Mouse (Mus musculus) kidney, embryonic 16.5 days (tissue): ENCODE data around the gene Bzw2. TPM values are rescaled to one million over a fixed set of nuclear protein-coding genes. Genes with fewer than 3 reads are reported as not detected.
A peak's percentile ranks its signal among the peaks of the same experiment; 100 is the strongest.

Source experiments
- ATAC-seq: fragments of 200-750 bp; cut with Nextera tagmentation; 2 replicates; pipeline ENCODE4 v1.8.0; 2017; ENCODE audit warnings: moderate TSS enrichment; ENCODE audit not compliant: low FRiP score, low TSS enrichment
- H3K27ac ChIP-seq: fragments of 300-500 bp; sonication (generic); 2 replicates; pipeline ENCODE4 v1.5.1; 2014; ENCODE audit warnings: low read length
- H3K27me3 ChIP-seq: fragments of 300-500 bp; sonication (generic); 2 replicates; pipeline ENCODE4 v1.6.1; 2014; ENCODE audit warnings: low read length, control low read depth, mixed read lengths; ENCODE audit not compliant: insufficient read depth
- H3K36me3 ChIP-seq: fragments of 300-500 bp; sonication (generic); 2 replicates; pipeline ENCODE4 v1.6.1; 2014; ENCODE audit warnings: low read length, control low read depth, mixed read lengths; ENCODE audit not compliant: insufficient read depth
- H3K4me1 ChIP-seq: fragments of 300-500 bp; sonication (generic); 2 replicates; pipeline ENCODE4 v1.6.1; 2014; ENCODE audit warnings: low read length, control low read depth, mixed read lengths; ENCODE audit not compliant: insufficient read depth
- H3K4me2 ChIP-seq: fragments of 300-500 bp; sonication (generic); replicated peaks from 2 replicates; pipeline ENCODE4 v1.6.1; 2014; ENCODE audit warnings: low read depth, low read length
- H3K4me3 ChIP-seq: fragments of 300-500 bp; sonication (generic); 2 replicates; pipeline ENCODE4 v1.5.1; 2014; ENCODE audit warnings: mild to moderate bottlenecking, low read length
- H3K9ac ChIP-seq: fragments of 300-500 bp; sonication (generic); replicated peaks from 2 replicates; pipeline ENCODE4 v1.6.1; 2014; ENCODE audit warnings: low read length
- H3K9me3 ChIP-seq: fragments of 300-500 bp; sonication (generic); 2 replicates; pipeline ENCODE4 v1.6.1; 2016; ENCODE audit warnings: low read length, control low read depth
- WGBS: fragments of 180-500 bp; shearing (Covaris S2); extraction: QIAGEN DNeasy Blood & Tissue Kit; methylation state at CpG from one replicate; pipeline ENCODE4 v1.1.7; 2014; 5-methylcytosine and 5-hydroxymethylcytosine counted together
- polyA plus RNA-seq: library from polyadenylated mRNA; unstranded; fragments of >200 nt; fragmentation: Nextera tagmentation; extraction: Ambion mirVana; gene quantifications from 2 replicates; pipeline ENCODE4 v1.2.1, GENCODE M21; 2015

Bzw2 gene
- polyA plus RNA-seq, 1 experiment from 2014 or later = 198 TPM

- WGBS = 91% methylated on average over 4 of the region's 4 CpGs
Measured at GRCm38 (mm10) chr12:36137192-36137591, 20.7 kb downstream of the Bzw2 start.

GRCm38 (mm10) chr12:36136285-36136684 is 21.6 kb downstream of the Bzw2 start:
- H3K4me2 ChIP-seq = no peak overlapping the region
- no peaks in the 10 kb centered on the region for H3K27me3 ChIP-seq
- H3K9ac ChIP-seq = no peak overlapping the region
- H3K27ac ChIP-seq = no peak overlapping the region
- H3K4me1 ChIP-seq = no peaks in the 10 kb centered on the region
- 96% methylated on average over 8 of the region's 8 CpGs for WGBS
- peaks cover 28% of the 10 kb centered on the region for H3K36me3 ChIP-seq
- no peak for ATAC-seq
- no peaks in the 10 kb centered on the region for H3K9me3 ChIP-seq
- H3K4me3 ChIP-seq = no peak overlapping the region

More at GRCm38 (mm10) chr12:36137192-36137591, 20.7 kb downstream of the Bzw2 start:
- no peak for ATAC-seq
- no peaks in the 10 kb centered on the region for H3K27me3 ChIP-seq
- no peaks in the 10 kb centered on the region for H3K9me3 ChIP-seq
- no peak overlapping the region for H3K9ac ChIP-seq
- H3K36me3 ChIP-seq = peaks cover 21% of the 10 kb centered on the region
- H3K4me3 ChIP-seq = no peak overlapping the region
- no peak overlapping the region for H3K4me2 ChIP-seq
- no peaks in the 10 kb centered on the region for H3K4me1 ChIP-seq
- no peak overlapping the region for H3K27ac ChIP-seq

GRCm38 (mm10) chr12:36135409-36135808 is 22.5 kb downstream of the Bzw2 start:
- ATAC-seq = no peak
- Histone ChIP-seq H3K9me3 (no peaks in the 10 kb centered on the region), H3K36me3 (peaks cover 32% of the 10 kb centered on the region), H3K27me3 (no peaks in the 10 kb centered on the region), H3K4me1 (no peaks in the 10 kb centered on the region), H3K4me2 (no peak overlapping the region), H3K9ac (no peak overlapping the region), H3K4me3 (no peak overlapping the region), H3K27ac (no peak overlapping the region)
- 86% methylated on average over 3 of the region's 3 CpGs for WGBS

- WGBS = 86% methylated on average over 5 of the region's 5 CpGs
- Histone ChIP-seq H3K27ac (no peak overlapping the region), H3K27me3 (no peaks in the 10 kb centered on the region), H3K9ac (no peak overlapping the region), H3K4me3 (no peak overlapping the region), H3K36me3 (peaks cover 33% of the 10 kb centered on the region), H3K9me3 (no peaks in the 10 kb centered on the region), H3K4me1 (no peaks in the 10 kb centered on the region), H3K4me2 (no peak overlapping the region)
- ATAC-seq = no peak
Measured at GRCm38 (mm10) chr12:36134111-36134510, 23.8 kb downstream of the Bzw2 start.

GRCm38 (mm10) chr12:36133547-36133946 is 24.3 kb downstream of the Bzw2 start:
- Histone ChIP-seq H3K27ac (no peak overlapping the region), H3K4me1 (no peaks in the 10 kb centered on the region), H3K9me3 (no peaks in the 10 kb centered on the region), H3K4me3 (no peak overlapping the region), H3K9ac (no peak overlapping the region), H3K27me3 (no peaks in the 10 kb centered on the region), H3K4me2 (no peak overlapping the region), H3K36me3 (peaks cover 34% of the 10 kb centered on the region)
- 86% methylated on average over 5 of the region's 5 CpGs for WGBS
- ATAC-seq = no peak

- Histone ChIP-seq H3K27ac (no peak overlapping the region), H3K27me3 (no peaks in the 10 kb centered on the region), H3K4me1 (no peaks in the 10 kb centered on the region), H3K36me3 (peaks cover 34% of the 10 kb centered on the region), H3K4me2 (no peak overlapping the region), H3K4me3 (no peak overlapping the region), H3K9ac (no peak overlapping the region), H3K9me3 (no peaks in the 10 kb centered on the region)
- no peak for ATAC-seq
- WGBS = 82% methylated on average over 3 of the region's 3 CpGs
Measured at GRCm38 (mm10) chr12:36132668-36133067, 25.2 kb downstream of the Bzw2 start.

- no peak overlapping the region for H3K27ac ChIP-seq
- peaks cover 34% of the 10 kb centered on the region for H3K36me3 ChIP-seq
- no peak overlapping the region for H3K9ac ChIP-seq
- no peak overlapping the region for H3K4me3 ChIP-seq
- H3K9me3 ChIP-seq = no peaks in the 10 kb centered on the region
- H3K4me2 ChIP-seq = no peak overlapping the region
- H3K27me3 ChIP-seq = no peaks in the 10 kb centered on the region
- no peak for ATAC-seq
- no peaks in the 10 kb centered on the region for H3K4me1 ChIP-seq
- 95% methylated on average over 2 of the region's 2 CpGs for WGBS
Measured at GRCm38 (mm10) chr12:36132254-36132653, 25.6 kb downstream of the Bzw2 start.

GRCm38 (mm10) chr12:36129826-36130225 is 28.1 kb downstream of the Bzw2 start:
- Histone ChIP-seq H3K27ac (no peak overlapping the region), H3K27me3 (no peaks in the 10 kb centered on the region), H3K36me3 (peaks cover 29% of the 10 kb centered on the region), H3K4me1 (peaks cover 8% of the 10 kb centered on the region), H3K4me2 (no peak overlapping the region), H3K9me3 (no peaks in the 10 kb centered on the region), H3K4me3 (no peak overlapping the region), H3K9ac (no peak overlapping the region)
- WGBS = 93% methylated on average over 5 of the region's 5 CpGs
- ATAC-seq = no peak

GRCm38 (mm10) chr12:36126049-36126448 is 31.8 kb downstream of the Bzw2 start:
- WGBS = 54% methylated on average over 5 of the region's 5 CpGs
- H3K36me3 ChIP-seq = peaks cover 23% of the 10 kb centered on the region

GRCm38 (mm10) chr12:36119244-36119643 is 38.6 kb downstream of the Bzw2 start:
- H3K4me2 ChIP-seq = no peak overlapping the region
- H3K9ac ChIP-seq = no peak overlapping the region
- no peaks in the 10 kb centered on the region for H3K27me3 ChIP-seq
- no peaks in the 10 kb centered on the region for H3K9me3 ChIP-seq
- peaks cover 47% of the 10 kb centered on the region for H3K36me3 ChIP-seq
- 91% methylated on average over 3 of the region's 3 CpGs for WGBS
- H3K4me3 ChIP-seq = no peak overlapping the region
- no peaks in the 10 kb centered on the region for H3K4me1 ChIP-seq
- ATAC-seq = no peak
- H3K27ac ChIP-seq = no peak overlapping the region

More at GRCm38 (mm10) chr12:36126049-36126448, 31.8 kb downstream of the Bzw2 start:
- peaks cover 8% of the 10 kb centered on the region for H3K4me1 ChIP-seq
- H3K4me2 ChIP-seq = no peak overlapping the region
- no peaks in the 10 kb centered on the region for H3K9me3 ChIP-seq
- no peak overlapping the region for H3K4me3 ChIP-seq
- no peak overlapping the region for H3K9ac ChIP-seq
- peak overlapping the region; percentile 43; the same call in 1 of the 2 replicates for H3K27ac ChIP-seq
- H3K27me3 ChIP-seq = no peaks in the 10 kb centered on the region
- peak; percentile 79 for ATAC-seq
